Mouse (Mus musculus): ENCODE results near the gene Elp5. TPM values are rescaled to one million over a fixed set of nuclear protein-coding genes. Genes with fewer than 3 reads are reported as not detected.

Gene Elp5
- polyA plus RNA-seq (2012): 1.5 and 1.9 TPM in 2 replicates

- Histone ChIP-seq H3K4me3 (replicated peaks) (peak within 1 kb of the TSS; percentile 94), H3K27me3 (ENCODE audit: control insufficient read depth) (no peaks in the 10 kb centered on the region), H3K9me3 (ENCODE audit: control insufficient read depth, low read length) (no peaks in the 10 kb centered on the region), H3K36me3 (ENCODE audit: control insufficient read depth) (peaks cover 60% of the 10 kb centered on the region), H3K4me1 (ENCODE audit: control insufficient read depth) (peaks cover 54% of the 10 kb centered on the region)
- TF ChIP-seq GATA1 (IDR thresholded peaks at IDR 0.05; ENCODE audit: low read length) (no peak), TAL1 (IDR thresholded peaks at IDR 0.05; ENCODE audit: low read length) (no peak)
Measured at GRCm38 (mm10) chr11:69982225-69982624, at the start of gene Elp5. Elp5 (minus strand) TSS chr11:69982517.

DNA sequence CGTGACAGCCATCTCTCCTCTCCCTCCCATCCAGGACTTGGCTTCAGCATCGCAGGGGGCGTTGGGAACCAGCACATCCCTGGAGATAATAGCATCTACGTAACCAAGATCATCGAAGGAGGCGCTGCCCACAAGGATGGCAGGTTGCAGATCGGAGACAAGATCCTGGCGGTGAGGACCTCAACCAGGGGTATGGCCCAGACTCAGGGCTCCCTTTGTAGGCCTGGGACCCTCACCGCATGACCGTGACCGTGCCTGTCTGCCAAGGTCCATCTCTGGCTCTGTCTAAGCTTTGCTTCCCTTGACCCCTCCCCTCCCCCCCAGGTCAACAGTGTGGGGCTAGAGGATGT, 49.0 kb upstream of the Elp5 start:
- Histone ChIP-seq H3K4me3 (replicated peaks) (no peak overlapping the region), H3K36me3 (ENCODE audit: control insufficient read depth) (no peaks in the 10 kb centered on the region; the same call in 1 of the 2 replicates), H3K27me3 (ENCODE audit: control insufficient read depth) (peaks cover 28% of the 10 kb centered on the region), H3K4me1 (ENCODE audit: control insufficient read depth) (peaks cover 15% of the 10 kb centered on the region), H3K9me3 (ENCODE audit: control insufficient read depth, low read length) (no peaks in the 10 kb centered on the region)
- TF ChIP-seq TAL1 (IDR thresholded peaks at IDR 0.05; ENCODE audit: low read length): no peak
- TF ChIP-seq GATA1 (IDR thresholded peaks at IDR 0.05; ENCODE audit: low read length): no peak

DNA sequence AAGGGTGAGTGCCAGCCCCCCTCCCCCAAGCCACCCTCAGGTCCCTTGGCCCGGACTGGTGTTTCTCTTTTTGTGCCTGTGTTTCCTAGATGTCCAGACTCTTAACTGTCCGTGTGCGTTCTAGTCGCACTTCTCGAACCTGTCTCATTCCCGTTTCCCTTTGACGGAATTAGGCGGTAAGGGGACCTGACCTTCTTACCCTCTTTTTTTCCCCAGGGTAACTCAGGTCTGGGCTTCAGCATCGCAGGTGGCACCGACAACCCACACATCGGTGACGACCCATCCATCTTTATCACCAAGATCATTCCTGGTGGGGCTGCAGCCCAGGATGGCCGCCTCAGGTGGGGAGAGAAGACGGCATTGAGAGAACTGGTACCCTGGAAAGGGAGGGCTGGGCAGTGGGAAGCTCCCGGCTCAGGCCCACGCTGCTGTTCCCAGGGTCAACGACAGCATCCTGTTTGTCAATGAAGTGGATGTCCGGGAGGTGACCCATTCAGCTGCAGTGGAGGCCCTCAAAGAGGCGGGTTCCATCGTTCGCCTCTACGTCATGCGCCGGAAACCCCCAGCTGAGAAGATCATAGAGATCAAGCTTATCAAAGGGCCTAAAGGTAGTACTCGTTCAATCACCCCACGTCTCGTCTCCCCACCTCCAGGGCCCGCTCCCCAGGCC, 48.5 kb upstream of the Elp5 start:
- H3K4me3 ChIP-seq (replicated peaks): no peak overlapping the region
- TF ChIP-seq GATA1 (IDR thresholded peaks at IDR 0.05; ENCODE audit: low read length) (no peak), TAL1 (IDR thresholded peaks at IDR 0.05; ENCODE audit: low read length) (no peak)

DNA sequence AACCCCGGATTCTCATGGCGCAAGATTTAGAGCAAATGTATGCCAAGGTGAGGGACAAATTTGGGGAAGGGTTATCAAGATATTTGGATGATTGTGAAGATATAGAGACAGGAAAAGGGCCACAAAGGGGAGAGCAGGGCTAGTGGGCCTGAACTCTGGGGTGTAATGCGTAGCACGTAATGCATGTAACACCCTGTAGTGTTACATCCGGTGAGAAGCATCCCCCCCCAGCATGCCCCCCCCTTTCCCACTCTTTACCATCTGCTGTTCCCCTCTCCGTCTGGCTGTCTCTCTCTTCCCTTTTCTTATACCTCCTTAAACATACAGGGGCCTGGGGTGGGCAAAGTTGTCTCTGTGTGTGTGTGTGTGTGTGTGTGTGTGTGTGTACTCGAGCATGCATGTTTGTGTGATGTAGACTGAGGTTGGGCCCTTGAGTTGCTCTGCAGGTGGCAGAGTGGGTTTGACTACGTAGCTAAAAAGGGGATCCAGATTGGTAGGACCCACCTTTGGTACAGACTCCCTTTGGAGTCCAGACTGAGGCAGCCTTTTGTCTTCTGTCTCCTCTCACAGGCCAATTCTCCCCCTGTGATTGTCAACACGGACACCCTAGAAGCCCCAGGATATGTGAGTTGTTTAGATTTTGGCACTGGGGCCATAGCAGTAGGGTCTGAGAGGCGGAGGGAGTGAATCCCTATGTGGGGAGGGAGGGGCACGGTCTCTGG, 47.7 kb upstream of the Elp5 start:
- peaks cover 41% of the 10 kb centered on the region for H3K27me3 ChIP-seq (ENCODE audit: control insufficient read depth)
- no peaks in the 10 kb centered on the region; the same call in 1 of the 2 replicates for H3K36me3 ChIP-seq (ENCODE audit: control insufficient read depth)
- peaks cover 15% of the 10 kb centered on the region for H3K4me1 ChIP-seq (ENCODE audit: control insufficient read depth)
- no peak overlapping the region for H3K4me3 ChIP-seq (replicated peaks)
- TF ChIP-seq TAL1 (IDR thresholded peaks at IDR 0.05; ENCODE audit: low read length): no peak
- no peaks in the 10 kb centered on the region for H3K9me3 ChIP-seq (ENCODE audit: control insufficient read depth, low read length)

More for the DNA sequence above, 48.5 kb upstream of the Elp5 start:
- H3K36me3 ChIP-seq (ENCODE audit: control insufficient read depth): no peaks in the 10 kb centered on the region; the same call in 1 of the 2 replicates
- peaks cover 15% of the 10 kb centered on the region for H3K4me1 ChIP-seq (ENCODE audit: control insufficient read depth)
- H3K27me3 ChIP-seq (ENCODE audit: control insufficient read depth): peaks cover 33% of the 10 kb centered on the region
- no peaks in the 10 kb centered on the region for H3K9me3 ChIP-seq (ENCODE audit: control insufficient read depth, low read length)

- no peak for TF ChIP-seq TAL1 (IDR thresholded peaks at IDR 0.05; ENCODE audit: low read length)
- no peak for TF ChIP-seq GATA1 (IDR thresholded peaks at IDR 0.05; ENCODE audit: low read length)
- Histone ChIP-seq H3K27me3 (ENCODE audit: control insufficient read depth) (peaks cover 48% of the 10 kb centered on the region), H3K36me3 (ENCODE audit: control insufficient read depth) (no peaks in the 10 kb centered on the region; the same call in 1 of the 2 replicates), H3K4me1 (ENCODE audit: control insufficient read depth) (peaks cover 15% of the 10 kb centered on the region), H3K4me3 (replicated peaks) (no peak overlapping the region), H3K9me3 (ENCODE audit: control insufficient read depth, low read length) (no peaks in the 10 kb centered on the region)
Measured at GRCm38 (mm10) chr11:70029130-70029801, 46.9 kb upstream of the Elp5 start.

DNA sequence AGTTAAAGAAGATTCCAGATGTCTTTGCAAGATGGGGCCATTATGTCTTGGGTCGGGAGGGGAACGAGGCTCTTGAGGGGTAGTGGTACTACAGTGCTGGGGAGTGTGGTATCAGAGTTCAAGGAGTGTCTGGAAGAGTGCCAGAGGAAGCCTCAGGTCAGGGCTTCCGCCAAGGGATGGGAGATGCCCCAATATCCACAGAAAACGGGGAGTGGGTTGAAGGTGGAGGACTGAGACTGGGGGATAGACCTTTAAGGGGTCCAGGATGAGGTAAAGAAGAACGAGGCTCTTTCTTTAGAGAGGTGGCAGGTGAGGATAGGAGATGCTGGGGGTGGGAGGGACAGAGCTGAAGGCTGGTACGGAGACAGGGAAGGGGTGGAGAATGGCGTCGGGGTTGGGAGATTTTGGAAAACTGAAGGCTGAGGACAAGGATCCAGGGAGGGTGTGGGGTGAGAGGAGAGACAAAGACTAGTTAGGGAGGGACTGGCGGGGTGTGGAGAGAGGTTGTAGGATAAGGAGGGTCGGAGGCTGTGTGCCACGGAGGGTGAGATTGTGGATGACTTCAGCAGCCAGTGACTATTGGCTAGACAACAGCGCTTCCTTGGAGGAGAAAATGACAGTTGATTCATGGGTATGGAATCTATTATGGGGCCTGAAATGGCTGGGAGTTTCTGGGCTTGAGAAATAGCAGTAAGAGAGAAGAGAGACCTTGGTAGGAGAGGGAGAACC, 46.2 kb upstream of the Elp5 start:
- Histone ChIP-seq H3K36me3 (ENCODE audit: control insufficient read depth) (no peaks in the 10 kb centered on the region; the same call in 1 of the 2 replicates), H3K4me1 (ENCODE audit: control insufficient read depth) (peaks cover 15% of the 10 kb centered on the region), H3K4me3 (replicated peaks) (no peak overlapping the region), H3K9me3 (ENCODE audit: control insufficient read depth, low read length) (no peaks in the 10 kb centered on the region), H3K27me3 (ENCODE audit: control insufficient read depth) (peaks cover 55% of the 10 kb centered on the region)
- TF ChIP-seq TAL1 (IDR thresholded peaks at IDR 0.05; ENCODE audit: low read length) (no peak), GATA1 (IDR thresholded peaks at IDR 0.05; ENCODE audit: low read length) (no peak)

- peaks cover 67% of the 10 kb centered on the region for H3K27me3 ChIP-seq (ENCODE audit: control insufficient read depth)
- H3K4me1 ChIP-seq (ENCODE audit: control insufficient read depth): peaks cover 15% of the 10 kb centered on the region
- H3K36me3 ChIP-seq (ENCODE audit: control insufficient read depth): no peaks in the 10 kb centered on the region; the same call in 1 of the 2 replicates
- no peak for TF ChIP-seq GATA1 (IDR thresholded peaks at IDR 0.05; ENCODE audit: low read length)
- no peak for TF ChIP-seq TAL1 (IDR thresholded peaks at IDR 0.05; ENCODE audit: low read length)
- no peak overlapping the region for H3K4me3 ChIP-seq (replicated peaks)
- H3K9me3 ChIP-seq (ENCODE audit: control insufficient read depth, low read length): no peaks in the 10 kb centered on the region
Measured at GRCm38 (mm10) chr11:70027397-70027796, 45.1 kb upstream of the Elp5 start.

- H3K4me1 ChIP-seq (ENCODE audit: control insufficient read depth): peaks cover 16% of the 10 kb centered on the region
- peaks cover 74% of the 10 kb centered on the region for H3K27me3 ChIP-seq (ENCODE audit: control insufficient read depth)
- H3K4me3 ChIP-seq (replicated peaks): no peak overlapping the region
- no peaks in the 10 kb centered on the region for H3K9me3 ChIP-seq (ENCODE audit: control insufficient read depth, low read length)
- TF ChIP-seq GATA1 (IDR thresholded peaks at IDR 0.05; ENCODE audit: low read length) (no peak), TAL1 (IDR thresholded peaks at IDR 0.05; ENCODE audit: low read length) (no peak)
- no peaks in the 10 kb centered on the region; the same call in 1 of the 2 replicates for H3K36me3 ChIP-seq (ENCODE audit: control insufficient read depth)
Measured at GRCm38 (mm10) chr11:70026689-70027088, 44.4 kb upstream of the Elp5 start.
